Mouse (Mus musculus): ENCODE measurements around the gene Qpct.
A peak's percentile ranks its signal among the peaks of the same experiment; 100 is the strongest.
"Not testable (repeated sequence)": the region's sequence is repeated elsewhere in the genome, so short reads cannot be mapped to it uniquely, and the experiment has no call there.

Gene Qpct

GRCm38 (mm10) chr17:79071951-79072350 is 20.2 kb downstream of the Qpct start:
- no peak for DNase-seq (ENCODE audit: low read depth, low spot score)

GRCm38 (mm10) chr17:79076974-79077847 is 25.5 kb downstream of the Qpct start:
- DNase-seq (ENCODE audit: low read depth, low spot score): no peak

DNA sequence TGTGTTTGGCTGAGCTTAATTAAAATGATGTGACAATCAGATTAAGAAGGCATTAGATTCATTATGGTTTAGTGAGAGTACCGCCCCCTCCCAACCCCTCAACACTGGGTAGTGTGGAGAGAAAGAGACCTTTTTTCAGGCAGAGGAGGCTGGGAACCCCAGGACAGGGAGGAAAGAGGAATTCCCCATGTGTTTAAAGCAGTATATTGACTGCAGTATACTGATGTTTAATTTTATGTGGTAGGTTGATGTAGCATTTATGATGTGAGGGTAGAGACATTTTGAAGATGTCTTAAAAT is 26.1 kb downstream of the Qpct start:
- no peak for DNase-seq (ENCODE audit: low read depth, low spot score)

DNA sequence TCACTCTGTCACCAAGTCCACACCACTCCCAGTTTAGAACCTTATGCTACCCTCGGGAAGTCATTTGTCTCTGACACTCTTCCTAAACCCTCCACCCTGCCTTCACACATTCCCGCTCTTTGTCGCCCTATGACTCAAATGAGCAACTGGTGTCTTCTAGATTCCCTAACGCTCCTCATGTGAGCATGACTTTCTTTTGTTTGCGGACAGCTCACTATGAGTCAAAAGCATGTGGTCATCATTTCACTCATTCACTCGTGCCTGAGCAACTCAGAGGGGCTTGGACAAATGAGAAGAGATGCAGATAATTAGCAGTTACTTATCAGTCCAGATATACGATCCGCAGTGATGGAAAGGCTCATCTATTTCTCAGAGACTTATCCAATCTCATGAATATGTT is 26.5 kb downstream of the Qpct start:
- DNase-seq (ENCODE audit: low read depth, low spot score): no peak

GRCm38 (mm10) chr17:79091710-79092109 is 40.0 kb downstream of the Qpct start:
- no peak for DNase-seq (ENCODE audit: low read depth, low spot score)

- no peak for DNase-seq (ENCODE audit: low read depth, low spot score)
These were observed 41.7 kb downstream of the Qpct start for GRCm38 (mm10) chr17:79093286-79093975.

- no peak for DNase-seq (ENCODE audit: low read depth, low spot score)
These were observed 43.9 kb downstream of the Qpct start for GRCm38 (mm10) chr17:79095624-79096023.

- peak; percentile 79 for DNase-seq (ENCODE audit: low read depth, low spot score)
These were observed 48.2 kb downstream of the Qpct start for GRCm38 (mm10) chr17:79099866-79100265.

DNA sequence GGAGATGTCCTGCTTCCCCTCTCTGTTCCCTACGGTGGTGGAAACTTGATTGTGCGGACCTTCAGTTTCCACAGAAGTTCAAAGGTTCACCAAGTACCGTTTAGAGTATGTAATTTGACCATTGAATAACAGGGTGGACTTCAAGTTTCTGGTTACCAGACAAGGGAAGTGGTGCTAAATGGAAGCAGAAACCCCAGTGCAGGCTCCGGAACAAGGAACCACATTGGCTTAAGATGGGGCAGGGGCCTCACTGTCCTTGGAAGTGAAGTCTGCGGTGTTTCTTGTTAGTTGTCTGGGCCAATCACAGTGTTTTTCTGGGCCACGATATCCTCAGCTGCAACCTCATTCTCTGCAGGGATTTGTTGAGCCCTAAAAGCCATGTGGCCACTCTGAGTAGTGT is 56.5 kb downstream of the Qpct start:
- DNase-seq (ENCODE audit: low read depth, low spot score): no peak

- DNase-seq (ENCODE audit: low read depth, low spot score): no peak
These were observed 57.9 kb downstream of the Qpct start for GRCm38 (mm10) chr17:79109576-79109975.

- peak; percentile 82 for DNase-seq (ENCODE audit: low read depth, low spot score)
These were observed 59.2 kb downstream of the Qpct start for GRCm38 (mm10) chr17:79110936-79111348.

DNA sequence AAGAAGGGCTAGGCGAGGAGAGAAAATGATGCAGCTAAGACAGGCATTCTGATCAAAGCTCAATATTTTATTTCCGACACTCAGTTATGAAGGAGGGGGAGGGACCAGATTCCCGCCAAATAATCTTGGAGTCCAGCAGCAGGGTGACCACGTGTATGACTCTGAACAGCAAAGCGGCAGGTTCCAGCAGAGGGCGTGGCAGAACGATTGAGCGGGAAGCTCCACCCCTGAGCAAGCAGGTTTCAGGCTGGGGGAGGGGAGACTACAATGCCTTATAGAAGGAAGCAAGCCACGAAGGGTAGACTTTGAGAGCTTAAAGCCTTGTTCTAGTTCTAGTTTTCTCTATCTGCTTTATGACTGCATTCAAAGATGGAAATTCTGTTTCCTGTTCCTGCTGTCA is 63.5 kb downstream of the Qpct start:
- not testable (repeated sequence) for DNase-seq (ENCODE audit: low read depth, low spot score)

DNA sequence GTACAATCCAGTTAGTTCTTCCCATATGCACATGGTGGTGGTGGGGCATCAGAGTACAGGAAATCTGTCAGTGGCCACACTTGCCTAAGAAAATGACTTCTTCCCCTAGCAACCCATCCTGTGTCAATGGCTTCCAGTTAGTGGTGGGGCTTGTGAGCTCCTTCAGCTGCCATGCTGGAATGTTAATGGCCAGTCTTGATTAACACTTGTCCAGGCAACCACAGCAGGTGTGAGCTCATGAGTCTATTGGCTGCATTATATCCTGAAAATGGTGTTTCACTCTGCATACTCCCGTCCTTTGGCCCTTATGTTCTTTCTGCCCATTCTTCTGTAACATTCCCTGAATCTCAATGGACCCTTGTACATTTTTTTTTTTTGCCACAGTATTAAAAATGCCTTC is 67.4 kb downstream of the Qpct start:
- no peak for DNase-seq (ENCODE audit: low read depth, low spot score)

GRCm38 (mm10) chr17:79120269-79120668 is 68.6 kb downstream of the Qpct start:
- DNase-seq (ENCODE audit: low read depth, low spot score): no peak

- DNase-seq (ENCODE audit: low read depth, low spot score): no peak
These were observed 82.0 kb downstream of the Qpct start for GRCm38 (mm10) chr17:79133740-79134139.

- no peak for DNase-seq (ENCODE audit: low read depth, low spot score)
These were observed 84.1 kb downstream of the Qpct start for GRCm38 (mm10) chr17:79135826-79136225.

DNA sequence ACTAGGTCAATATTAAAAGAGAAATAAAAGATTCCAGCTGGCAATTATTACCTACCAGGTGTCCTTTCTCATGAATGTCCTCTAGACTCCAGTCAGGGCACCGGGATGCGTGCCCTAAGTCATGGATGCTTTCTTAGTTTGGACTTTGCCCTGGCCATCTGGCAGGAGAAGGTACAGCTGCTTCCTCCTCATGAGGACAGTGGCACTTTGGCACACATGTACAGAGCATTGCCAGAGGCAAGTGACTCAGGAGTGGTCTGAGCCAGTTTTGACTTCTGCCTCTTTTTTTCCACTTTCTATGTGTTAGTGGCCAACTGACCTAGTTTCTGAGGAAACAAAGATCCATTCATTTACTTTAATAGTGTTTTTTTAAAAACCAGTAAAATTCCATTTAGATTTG is 84.7 kb downstream of the Qpct start:
- peak; percentile 42 for DNase-seq (ENCODE audit: low read depth, low spot score)
